Mouse (Mus musculus) brain, adult 2 months (tissue): ENCODE data around the gene Avpi1.

Source experiments
- DNase-seq: peaks from one replicate; pipeline ENCODE4 v3.0.0; 2011; ENCODE audit warnings: low read depth, low spot score

Gene Avpi1

DNA sequence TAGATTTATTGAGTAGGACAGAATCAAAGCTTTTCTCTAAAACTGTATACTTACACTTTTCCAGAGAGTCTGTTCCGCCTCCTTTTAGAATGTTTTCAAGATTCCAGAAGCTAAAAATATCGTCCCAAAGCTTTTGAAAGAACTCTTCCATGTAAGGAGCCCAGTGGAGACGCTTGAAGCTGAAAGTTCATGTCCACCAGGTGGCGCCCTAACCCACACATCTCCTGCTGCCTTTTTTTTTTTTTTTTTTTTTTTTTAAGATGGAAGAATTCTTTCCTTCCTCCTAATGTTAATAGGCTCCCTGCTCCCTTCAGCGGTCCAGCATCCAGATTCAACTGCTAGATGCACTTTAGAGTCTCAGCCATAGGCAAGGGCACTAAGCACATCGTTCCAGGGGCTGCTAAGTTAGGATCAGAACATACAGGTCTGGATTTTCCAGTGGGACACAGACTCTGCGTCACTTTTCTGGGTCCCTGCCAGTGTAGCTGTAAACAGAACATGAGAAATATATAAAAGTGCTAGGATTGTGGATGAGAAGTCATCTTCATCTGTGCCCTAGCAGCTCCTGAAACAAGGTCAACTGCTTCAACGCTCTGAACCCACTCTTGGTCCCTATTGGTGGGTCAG is 15.8 kb upstream of the Avpi1 start:
- DNase-seq = peak; percentile 96

DNA sequence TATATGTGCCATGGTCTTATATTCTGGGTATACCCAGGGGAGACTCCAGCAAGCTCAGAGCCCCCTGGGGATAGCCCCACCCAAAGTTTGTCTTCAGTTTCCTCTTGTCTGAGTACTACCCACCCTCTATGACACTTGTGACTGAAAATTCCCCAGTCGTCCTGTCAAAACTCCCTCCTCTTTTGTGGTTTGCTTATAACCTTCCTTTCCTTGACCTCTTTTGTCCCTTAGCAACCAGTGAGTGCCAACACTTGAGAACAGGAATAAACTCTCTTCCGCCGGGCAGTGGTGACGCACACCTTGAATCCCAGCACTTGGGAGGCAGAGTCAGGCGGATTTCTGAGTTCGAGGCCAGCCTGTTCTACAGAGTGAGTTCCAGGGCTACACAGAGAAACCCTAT is 15.2 kb upstream of the Avpi1 start:
- no peak for DNase-seq

DNA sequence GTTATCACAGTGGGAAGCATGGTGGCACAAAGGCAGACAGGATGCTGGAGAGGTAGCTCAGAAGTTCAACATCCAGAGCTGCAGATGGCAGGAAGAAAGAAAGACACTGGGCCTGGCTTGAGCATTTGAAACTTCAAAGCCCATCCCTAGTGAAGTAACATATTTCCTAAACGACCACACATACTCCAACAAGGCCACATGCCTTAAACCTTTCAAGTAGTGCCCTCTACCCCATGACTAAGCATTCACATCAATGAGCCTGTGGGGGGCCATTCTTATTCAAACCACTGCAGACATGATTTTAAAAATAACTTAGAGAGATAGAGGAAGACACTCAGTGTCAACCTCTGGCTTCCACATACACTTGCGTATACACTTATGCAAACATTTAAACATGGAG is 13.9 kb upstream of the Avpi1 start:
- DNase-seq = no peak

DNA sequence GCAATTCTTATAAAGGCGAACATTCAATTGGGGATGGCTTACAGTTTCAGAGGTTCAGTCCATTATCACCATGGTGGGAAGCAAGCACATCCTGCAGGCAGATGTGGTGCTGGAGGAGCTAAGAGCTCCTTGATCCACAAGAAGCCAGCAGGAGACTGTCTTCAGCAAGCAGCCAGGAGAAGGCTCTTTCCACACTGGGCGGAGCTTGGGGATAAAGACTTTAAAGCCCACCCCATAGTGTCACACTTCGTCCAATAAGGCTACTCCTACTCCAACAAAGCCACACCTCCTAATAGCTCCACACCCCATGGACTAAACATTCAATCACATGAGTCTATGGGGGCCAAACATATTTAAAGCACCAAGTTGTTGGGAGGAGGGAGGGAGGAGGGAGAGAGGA is 13.1 kb upstream of the Avpi1 start:
- no peak for DNase-seq

DNA sequence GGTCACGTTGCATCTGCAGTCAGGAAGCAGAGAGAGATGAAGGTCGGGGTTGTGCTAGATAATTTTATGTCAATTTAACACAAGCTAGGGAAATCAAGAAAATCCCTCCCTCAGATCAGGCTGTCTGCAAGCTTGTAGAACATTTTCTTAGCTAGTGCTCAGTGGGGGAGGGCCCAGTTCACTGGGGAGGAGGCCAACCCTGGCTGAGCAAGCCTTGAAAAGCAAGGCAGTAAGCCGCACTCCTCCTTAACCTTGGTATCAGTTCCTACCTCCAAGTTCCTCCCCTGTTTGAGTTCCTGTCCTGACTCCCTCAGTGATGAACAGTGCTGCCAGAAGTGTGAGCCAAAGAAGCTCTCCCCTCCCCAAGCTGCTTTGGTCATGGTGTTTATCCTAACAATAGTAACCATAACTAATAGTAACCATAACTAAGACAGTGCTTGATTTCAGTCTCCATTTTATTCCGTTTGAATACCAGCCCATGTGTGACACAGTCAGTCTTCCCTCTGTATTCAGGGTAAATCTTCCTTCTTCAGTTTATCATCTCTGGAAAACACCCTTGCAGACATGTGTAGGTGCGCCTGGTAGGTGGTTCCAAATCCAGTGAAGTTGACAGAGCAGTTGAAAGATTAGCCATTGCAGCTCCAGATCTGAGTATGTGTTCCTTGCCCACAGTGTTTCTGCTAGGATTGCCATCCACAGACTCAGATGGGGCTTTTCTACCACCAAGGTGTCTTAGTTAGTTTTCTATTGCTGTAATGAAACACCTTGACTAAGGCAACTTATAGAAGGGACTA is 11.1 kb upstream of the Avpi1 start:
- DNase-seq = peak; percentile 61

DNA sequence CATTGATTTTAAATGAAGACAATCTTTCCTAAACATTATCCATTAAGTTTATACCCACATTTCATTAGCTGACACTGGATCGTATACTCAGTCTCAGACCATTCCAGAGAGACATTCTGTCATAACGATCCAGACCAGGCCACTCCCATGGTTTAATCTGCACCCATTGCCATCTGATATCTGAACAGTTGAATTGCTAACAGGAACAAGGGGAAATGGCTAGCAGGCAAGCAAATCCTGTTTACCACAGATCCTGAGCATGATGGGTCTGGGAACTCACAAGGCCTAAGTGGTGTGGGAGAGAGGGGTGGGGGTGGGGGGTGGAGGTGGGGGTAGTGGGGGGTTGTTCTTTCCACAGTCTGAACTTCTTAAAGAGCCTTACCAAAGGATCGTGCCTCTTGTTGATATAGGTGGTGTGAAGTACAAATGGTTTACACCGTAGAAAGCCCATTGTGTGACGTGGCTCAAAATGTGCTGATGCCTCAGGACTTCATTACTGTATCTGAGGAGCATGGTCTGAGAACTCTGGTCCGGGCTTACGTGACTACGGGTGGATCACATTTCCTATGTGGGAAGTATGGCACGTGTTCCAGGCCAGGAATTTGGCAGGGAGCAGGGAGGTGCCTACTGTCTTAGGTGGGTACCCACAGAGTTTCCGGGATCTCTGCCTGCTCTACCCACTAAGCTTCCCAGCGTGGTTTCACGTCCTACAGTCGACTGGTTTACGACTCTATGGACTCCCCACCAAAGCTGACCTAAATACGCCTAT is 9.8 kb upstream of the Avpi1 start:
- DNase-seq = no peak

DNA sequence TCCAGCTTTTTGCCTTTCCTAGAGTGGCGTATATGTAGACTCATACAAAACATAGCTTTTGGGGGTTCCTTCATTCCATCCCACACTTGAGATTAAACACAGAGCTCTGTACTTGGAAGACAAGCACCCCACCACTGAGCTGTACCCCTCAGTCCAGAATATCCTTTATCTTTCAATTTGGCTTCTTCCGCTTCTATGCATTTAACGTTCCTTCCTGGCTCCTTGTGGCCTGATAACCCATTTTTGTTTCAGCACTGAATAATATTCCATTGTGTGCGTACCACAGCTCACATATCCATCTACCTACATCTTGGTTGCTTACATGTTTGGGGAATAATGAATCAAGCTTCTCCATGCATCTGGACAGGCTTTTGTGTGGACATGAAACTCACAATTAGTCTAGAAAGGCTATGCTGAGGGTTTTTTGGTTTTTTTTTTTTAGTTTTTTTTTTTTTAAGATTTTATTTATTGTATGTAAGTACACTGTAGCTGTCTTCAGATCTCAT is 8.4 kb upstream of the Avpi1 start:
- no peak for DNase-seq

DNA sequence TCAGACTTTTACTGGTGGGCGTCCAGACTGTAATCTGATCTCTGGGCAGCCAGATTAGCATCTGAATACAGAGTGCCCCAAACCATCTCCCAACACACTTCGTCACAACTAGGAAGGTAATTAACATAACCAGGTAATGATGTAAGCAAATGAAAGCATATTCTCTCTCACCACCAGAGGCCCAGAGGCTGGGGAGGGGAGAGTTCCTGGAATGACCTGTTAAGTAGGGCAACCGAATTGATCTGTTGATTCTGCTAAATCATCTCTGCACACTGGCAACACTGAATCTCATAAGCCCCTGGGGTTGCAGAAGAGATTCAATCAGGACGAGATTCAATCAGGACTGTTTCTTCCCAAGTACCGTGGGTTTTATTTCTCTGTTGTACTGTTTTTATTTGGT is 7.3 kb upstream of the Avpi1 start:
- DNase-seq = no peak

DNA sequence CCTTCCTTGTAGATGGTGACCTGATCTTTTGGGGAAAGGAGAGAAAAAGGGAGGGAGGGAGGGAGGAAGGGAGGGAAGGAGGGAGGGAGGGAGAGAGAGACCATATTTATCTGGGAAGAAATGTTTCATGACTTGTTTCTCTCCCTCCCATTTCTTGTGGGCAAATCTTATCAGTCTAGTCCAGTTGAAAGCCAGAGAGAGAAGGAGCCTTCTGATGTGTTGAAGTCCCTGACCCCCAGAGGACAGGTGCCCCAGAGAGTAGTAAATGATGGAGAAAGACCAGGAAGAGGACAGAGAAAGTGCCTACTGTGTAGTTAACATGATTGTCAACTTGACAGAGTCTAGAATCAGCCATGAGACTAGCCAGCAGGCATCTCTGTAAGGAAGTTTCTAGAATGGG is 6.2 kb upstream of the Avpi1 start:
- DNase-seq = no peak

DNA sequence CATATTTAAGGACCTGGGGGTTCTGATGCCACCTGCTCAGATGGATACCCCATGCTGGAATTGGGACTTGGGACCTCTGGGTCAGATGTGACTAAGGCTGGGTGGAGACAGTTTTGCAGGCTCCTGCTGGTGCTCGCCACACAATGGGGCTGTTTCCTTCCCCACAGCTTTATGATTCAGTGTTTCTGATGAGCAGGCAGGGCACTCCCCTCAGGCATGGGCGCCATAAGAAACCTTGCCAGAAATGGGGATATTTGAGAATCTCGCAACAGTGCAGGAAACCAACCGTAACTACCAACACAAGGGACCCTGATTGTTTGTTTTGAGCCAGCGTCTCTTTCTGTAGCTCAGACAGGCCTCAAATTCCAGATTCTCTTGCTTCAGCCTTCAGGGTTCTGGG is 2.2 kb upstream of the Avpi1 start:
- DNase-seq = peak; percentile 36

DNA sequence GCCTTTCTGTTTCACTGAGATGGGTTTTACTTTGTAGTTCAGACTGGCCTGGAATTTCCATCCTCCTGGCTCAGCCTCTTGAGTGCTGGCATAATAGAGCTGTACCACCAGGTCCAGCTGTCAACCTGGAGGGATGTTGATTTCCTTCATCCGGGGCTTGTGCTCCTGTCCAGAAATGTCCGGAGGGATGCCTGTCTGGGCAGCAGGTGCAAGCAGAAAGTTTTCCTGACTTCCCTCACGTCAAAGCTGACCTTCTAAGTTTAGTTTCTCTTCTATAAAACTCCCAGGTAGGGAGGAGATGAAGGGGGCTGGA is 1.4 kb upstream of the Avpi1 start:
- DNase-seq = no peak

DNA sequence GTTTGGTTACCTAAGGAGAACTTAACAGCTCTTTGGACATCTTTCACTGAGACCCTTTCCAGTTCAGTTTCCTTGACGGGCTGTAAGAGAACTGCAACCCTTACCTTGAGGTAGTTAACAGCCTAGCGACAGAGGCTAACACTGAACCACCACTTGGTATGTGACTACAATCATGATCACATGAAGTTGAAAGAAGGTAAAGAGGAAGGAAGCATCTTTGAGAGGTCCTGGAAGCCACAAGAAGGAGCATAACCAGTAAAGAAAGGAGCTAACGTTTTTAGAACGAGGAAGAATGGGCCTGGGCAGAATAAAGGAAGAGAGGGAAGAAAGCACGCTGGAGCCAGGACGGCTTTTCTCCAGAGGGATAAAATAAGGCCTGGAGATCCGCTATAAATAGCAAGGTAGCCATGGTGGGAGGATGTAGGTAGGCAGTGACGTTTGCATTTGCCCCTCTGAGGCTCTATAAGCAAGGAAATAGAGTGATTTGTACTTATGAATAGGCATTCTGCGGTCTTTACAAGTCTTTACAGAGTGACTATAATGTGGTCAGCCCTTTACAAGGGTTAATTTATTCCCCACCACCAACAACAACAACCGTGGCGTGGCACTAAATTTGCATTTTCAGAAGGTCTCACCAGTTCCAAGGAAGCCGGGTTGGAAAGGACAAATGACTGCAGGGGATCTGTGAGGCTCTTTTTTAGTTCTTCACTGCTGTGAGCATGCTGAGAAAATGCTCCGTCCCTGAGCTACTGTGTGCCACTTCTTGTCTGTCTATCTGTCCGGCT is 842 bp upstream of the Avpi1 start:
- DNase-seq = peak; percentile 69

DNA sequence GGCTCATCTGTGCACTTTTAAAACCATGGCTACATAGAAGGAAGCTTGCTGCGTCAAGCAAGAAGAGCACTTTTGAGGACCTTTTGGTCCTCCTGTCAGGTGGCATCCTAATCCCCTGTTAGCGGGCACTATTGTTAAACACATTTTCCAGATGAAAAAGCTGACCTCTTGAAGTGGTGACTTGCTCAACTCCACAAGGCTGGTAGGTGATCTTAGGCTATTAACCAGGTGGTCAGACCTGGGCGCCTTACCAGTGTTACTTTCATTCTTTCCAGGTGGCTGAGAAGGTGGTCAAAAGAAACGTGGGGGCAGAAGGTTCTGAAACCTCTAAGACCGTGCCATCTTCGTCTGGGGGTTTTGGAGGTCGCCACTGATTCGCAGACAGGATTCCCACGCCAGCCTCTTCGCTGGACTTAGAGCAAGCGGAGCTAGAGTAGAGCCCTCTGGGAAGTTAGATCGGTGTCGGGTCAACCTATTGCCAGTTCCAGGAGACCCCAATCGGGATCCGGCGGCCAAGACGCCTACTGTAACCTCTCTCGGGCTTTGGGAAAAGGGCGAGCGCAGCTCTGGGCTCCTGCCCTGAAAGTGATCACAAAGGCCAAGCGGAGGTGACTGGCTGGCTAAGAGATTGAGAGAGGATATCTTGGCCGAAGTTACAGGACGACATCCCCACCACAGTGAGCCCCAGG is 663 bp downstream of the Avpi1 start:
- DNase-seq = no peak

DNA sequence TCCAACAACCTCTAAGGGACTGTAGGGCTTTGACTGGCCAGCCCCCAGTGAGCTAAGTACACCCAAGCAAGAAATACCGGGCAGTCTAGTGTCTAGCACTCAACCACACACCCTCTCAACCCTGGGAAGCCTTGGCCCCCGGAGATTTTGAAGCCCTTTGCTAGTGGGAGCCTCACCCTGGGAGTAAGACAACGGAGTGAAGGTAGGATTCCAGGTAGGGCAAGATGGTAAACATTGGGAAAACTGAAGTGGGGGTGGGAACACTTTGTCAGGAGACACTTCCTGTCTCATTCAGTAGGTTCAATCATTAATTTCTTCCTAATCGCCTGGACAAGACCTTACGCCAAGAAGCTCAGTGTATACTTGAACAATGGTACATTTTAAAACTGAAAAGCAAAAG is 1.8 kb downstream of the Avpi1 start:
- DNase-seq = no peak

DNA sequence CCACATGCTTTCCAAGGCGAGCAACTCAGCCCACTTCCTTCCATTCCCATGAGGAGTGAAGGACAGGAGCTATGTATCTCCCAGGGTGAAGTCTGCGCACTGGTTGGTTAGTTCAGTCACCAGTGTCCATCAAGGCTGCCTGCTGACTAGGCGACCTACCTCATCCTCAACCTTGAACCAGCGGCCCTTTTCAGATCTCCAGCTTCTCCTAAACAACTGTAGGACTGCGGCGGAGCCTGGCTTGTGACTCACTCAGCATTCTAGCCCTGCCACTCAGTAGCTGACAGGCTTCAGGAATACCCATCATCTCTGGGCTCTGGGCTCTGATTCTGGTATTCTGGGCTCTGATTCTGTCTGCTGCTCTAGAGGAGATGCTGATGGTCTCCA is 2.6 kb downstream of the Avpi1 start:
- no peak for DNase-seq

DNA sequence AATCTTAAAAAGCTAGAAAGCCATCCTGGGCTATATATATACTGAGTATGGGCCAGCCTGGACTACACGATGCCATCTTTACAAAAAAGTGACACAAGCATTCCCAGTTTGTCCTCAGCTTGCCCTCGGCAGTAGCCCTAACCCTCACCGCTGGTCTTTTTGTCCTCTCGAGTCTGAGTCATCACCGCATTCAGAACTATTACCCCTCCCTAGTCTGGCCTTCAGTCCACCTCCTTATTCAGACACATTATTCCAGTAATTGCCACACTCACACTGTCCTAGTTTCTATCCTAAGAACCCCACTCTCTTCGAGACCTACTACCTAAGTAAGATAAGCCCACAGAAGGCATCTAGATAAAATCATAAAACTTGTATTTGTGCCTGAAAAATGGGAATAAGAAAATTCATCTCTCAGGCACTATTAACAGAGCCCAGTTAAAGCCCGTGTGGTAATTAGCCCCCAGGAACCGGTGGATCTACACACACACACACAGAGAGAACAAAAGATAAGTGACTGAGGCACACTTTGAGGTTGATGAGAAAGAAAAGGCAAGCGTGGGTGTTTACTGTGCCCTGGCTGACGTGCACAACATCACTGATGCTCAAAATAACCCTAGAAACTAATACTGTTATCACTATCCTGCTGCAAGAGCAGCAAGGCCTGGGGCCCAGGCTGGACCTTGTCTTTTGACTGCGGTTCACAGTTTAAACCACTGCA is 3.2 kb downstream of the Avpi1 start:
- peak; percentile 45 for DNase-seq

DNA sequence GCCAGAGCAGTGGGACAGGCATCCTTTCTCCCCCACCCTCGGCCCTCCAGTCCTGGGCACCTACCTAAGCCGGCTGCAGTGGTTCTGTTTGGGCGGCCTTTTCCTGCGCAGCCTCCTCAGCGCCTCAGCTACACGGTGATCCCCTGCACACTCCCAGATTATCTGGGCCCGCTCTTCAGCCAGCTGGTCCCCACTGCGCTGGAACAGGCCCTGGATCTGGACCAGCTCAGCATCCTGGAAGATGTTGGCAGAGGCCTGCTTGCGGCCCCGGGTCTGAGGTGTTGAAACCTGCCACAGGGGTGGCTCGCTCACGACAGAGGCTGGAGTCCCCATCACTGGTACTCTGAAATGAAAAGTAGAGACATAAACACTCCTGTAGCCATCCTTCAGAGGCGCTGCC is 4.2 kb downstream of the Avpi1 start:
- DNase-seq = peak; percentile 45

DNA sequence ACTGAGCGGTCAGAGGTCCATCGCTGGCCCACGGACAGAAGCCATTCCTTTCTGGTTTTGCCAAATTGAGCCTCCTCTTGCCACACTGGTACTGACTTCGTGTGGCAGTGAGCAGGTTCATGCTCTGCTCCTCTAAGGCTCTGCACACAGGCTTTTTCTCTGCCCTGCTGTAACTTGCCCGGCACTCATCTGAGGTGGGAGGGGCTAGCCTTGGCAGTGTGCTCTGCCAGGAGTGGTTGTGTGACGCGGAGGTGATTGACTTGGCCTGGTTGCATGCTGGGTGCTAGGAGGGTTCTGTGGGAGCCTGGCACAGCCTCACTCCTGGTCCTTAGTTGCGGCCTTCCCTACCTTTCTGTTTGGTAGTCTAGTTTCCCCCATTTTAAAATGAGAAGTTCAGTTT is 8.4 kb downstream of the Avpi1 start:
- DNase-seq = no peak

DNA sequence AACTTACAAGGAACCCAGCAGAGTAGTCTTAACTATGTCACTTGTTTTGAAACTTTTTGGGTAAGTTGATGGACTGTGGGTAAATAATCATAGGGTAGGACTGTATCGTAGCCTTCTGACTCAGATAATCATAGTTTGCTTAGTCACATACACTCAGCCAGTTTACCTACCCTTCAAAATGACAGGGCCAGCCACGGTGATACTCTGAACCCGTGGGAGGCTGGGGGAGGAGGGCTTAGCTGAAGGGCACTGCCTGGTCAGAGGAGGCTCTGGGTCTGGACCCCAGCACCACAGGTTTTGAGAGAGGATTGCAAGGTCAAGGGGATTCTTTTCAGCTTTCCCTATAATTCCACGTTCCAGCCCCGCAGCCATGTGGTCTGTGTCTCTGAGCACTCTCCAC is 10.3 kb downstream of the Avpi1 start:
- no peak for DNase-seq

DNA sequence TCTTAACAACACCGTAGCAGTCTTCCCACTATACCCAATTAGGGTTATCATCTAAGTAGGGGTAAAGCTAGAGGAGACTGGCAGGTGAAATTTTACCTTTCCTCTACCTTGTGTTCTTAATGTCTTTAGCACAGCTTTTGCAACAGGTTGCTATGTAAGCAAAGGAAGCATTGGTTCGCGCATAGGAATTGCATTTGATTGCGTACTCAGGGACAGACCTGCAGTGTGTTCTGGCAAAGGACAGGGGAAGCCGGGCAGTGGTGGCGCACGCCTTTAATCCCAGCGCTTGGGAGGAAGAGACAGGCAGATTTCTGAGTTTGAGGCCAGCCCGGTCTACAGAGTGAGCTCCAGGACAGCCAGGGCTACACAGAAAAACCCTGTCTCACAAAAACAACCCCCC is 10.7 kb downstream of the Avpi1 start:
- DNase-seq = no peak
